Mouse (Mus musculus): ENCODE measurements around the gene Mamdc2.

The Mamdc2 gene

DNA sequence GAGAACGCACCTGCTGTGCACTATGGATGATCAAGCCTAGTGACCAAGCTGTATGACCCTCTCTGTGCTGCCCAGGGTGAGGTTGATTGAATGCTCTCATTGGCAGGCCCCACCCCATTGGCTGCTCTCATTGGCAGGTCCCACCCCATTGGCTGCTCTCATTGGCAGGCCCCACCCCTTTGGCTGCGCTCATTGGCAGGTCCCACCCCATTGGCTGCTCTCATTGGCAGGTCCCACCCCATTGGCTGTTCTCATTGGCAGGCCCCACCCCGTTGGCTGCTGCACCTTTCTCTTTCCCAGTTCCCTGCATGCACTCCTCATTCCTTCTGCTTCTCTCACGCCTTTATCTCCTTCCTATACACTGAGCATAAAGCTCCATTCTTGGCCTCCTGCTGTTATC, 12.5 kb downstream of the Mamdc2 start:
- no peak for DNase-seq (ENCODE audit: low read depth, low spot score)

DNA sequence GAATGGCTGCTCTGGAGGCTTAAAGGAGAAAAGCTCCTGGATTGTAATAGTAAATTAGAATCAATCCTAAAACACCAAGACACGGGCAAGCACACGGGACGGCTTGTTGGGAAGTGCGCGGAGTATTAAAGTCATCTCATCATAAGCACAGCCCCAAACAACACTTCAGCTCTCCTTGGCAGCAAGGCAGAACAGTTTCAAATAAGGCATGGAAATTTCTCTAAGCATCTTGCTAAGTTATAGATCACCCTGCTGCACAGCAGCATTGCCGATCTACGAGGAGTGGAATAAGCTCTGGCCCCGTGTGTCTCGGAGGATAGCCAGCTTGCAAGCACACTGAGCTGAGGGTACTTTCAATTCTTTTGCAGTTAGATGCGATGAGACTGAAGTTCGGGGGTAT, 13.8 kb downstream of the Mamdc2 start:
- DNase-seq (ENCODE audit: low read depth, low spot score), result no peak

DNA sequence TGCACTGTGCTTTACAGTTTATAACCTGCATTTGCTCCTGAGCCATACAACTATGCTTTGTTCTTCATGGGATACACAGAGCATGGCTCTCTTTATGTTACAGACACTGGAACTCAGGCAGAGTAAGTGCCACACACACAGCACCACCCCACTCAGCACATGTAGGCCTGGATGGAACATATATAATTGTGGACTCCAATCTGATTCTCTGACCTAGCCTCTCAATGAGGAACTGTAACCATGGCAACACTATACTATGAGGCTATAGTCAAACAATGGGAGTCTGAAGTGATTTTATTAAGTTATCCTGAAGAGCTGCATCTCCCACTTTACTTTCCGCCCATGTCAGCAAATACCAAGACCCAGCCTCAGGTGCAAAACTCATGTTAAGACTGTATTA, 30.6 kb downstream of the Mamdc2 start:
- DNase-seq (ENCODE audit: low read depth, low spot score), result no peak

DNA sequence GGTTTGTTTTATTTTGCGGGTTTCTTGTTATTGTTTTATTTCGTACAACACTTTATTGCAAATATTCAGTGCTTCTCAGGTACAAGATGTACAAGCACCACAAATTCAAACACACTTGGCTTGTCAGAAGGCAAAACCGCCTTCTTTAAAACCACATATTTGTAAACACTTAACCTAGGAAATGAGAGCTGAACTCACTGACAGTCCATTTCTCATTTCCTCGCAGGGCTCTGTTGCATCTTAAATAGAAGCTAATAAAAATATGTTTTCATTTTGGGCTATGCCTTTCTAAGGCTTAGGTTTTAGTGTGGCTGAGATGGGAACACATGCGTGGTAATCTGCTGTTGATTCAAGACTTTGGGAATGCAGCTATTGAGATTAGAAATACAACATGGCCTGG, 37.4 kb downstream of the Mamdc2 start:
- no peak for DNase-seq (ENCODE audit: low read depth, low spot score)

DNA sequence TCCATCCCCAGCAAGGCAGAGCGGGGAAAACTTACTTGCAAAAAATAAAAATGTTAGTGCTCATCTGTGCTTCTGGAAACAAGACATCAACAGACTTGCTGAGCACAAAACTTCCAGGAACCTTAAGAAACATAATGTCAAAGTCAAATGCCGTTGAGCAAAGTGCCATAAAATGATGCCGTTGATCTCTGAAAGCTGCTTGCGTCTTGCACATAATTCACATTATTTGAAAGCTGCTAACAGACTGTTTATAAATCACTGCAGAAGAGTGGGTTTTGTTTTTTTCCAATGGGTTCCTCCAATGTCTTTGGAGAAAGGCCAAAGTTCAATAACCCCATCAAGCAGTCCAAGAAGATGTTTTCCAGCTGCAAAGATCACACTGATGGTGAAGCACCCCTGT, 37.9 kb downstream of the Mamdc2 start:
- DNase-seq (ENCODE audit: low read depth, low spot score), result no peak

DNA sequence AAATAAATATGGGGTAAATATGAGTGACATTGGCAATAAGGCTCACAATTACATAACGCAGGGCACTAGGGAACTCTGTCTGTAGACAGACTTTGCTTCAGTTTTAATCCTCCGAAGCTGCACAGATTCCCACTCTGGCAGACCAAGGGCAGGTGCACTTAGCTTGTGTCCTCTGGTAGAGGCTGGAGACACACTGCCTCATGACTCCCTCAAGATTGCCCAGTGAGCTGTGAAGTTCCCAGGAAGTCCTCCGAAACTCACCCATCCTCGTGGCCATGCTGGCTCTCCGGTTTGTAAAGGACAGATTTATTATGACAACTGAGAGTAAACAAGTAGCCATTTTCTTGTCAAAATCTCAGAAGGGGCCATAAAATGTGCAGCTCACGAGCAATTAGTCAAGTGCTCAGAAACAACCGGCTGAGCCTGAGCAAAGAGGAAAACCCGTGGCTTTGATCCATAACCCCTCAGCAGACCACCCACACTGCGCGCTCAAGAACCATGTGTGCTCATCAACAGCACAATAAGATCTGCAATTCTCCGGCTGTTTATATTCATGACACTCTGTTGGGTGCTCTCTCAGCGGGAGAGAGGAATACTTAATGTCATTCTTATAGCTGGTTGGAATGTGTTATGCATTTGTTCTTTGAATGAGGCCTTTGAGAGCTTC, 46.6 kb downstream of the Mamdc2 start:
- no peak for DNase-seq (ENCODE audit: low read depth, low spot score)

DNA sequence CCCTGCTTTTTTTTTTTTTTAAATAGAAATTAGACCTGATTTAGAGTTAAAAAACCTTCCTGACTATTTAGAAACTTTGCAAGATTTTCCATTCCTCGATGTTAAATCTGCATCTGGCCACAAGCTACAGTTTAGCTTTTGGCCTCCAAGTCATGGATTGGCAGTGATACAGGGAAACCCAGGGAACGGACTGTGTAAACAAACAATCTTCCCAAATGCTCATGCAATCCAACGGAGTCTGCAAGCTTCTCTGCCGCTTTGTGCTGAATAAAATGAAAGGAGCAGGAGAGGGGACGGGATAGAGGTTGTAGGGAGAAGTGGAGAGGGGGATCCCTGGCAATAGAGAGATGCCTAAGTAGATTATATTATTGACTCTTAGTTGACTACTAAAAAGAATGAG, 47.8 kb downstream of the Mamdc2 start:
- no peak for DNase-seq (ENCODE audit: low read depth, low spot score)

DNA sequence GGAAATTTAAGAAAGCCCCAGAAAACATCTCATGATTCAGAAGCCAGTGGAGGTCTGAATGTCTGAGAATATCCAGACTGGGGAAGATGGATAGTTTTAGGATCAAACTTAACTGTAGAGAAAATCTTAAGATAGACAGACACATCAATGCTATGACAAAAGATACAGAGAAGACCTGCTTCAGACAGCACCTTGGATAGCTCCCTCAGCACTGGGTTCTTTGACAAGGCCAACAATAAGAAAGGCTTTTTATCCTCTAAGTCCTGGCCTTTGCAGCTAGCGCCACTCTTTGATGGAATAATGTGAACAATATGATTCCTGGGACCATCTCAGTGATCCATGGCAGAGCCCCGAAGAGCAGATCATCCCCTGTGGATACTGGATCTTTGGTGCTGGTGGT, 52.3 kb downstream of the Mamdc2 start:
- DNase-seq (ENCODE audit: low read depth, low spot score), result no peak

DNA sequence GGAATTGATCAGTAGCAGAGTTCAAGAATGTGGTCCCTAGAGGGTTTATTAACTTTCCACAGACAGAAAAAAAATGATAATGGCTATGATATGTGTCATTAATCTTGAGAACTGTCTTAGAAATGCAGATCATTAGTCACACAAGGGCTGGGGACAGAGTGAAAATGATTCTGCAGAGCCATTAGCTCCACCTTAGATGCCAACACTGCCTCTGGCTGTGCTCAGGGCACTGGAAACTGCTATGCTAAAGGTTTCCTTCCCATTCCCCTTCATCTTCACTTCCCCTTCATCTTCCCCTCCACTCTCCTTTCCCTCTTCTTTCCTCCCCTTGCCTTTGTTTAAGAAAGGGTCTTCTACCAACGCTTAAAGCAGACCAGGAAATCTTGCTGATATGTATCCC, 53.6 kb downstream of the Mamdc2 start:
- no peak for DNase-seq (ENCODE audit: low read depth, low spot score)

DNA sequence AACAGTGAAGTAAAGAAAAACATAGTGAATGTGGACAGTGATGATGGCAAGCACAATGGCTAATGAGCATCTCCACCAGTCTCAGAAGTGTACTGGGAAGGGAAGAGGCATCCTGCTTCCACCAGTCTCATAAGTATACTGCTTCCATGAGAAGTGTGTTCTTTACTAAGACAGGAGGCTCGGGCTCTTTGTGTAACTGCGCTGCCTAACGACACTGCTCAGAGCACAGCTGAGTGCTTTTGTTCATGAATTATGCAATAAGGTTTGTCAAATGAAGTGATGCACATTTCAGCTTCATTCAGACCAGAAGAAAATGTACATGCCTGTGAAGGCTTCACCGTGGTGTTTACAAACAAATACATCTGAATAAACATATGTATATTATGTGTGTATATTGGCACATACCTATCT, 59.4 kb downstream of the Mamdc2 start:
- no peak for DNase-seq (ENCODE audit: low read depth, low spot score)

DNA sequence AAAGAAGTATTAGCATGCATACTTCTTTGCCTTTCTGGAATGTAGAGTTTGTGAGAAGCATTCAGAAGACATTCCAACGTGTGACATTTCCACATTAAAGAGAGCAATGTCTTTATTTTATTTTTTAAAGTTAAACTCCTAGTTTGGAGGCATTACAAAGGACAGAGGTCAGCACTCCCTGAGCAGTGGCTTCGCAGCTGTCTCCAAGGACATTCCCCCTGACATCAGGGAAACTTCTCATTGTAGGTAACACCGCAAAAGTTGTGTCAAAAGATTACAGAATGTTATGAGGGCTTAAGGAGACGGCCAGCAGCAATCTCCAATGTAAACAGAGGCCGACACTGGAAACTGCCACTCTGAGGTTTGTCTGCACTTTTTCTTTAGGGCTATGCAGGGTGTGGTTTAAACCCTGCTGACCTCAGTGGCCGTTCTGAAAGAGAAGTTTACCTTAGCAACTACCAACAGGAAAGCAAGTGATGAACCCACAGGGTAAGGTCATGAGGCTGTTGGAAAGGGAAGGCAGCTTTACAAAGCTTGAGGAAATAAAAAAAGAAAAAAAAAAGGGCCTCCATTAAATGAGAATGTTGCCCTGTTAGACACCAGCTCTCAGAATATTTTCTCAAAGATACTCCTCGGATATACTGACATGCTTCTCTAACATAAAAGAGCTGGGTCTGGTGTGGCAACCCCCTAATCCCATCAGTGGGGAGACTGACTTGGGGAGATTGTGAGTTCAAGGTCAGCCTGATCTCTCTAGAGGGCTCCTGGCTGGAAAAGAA, 60.0 kb downstream of the Mamdc2 start:
- DNase-seq (ENCODE audit: low read depth, low spot score), result no peak

DNA sequence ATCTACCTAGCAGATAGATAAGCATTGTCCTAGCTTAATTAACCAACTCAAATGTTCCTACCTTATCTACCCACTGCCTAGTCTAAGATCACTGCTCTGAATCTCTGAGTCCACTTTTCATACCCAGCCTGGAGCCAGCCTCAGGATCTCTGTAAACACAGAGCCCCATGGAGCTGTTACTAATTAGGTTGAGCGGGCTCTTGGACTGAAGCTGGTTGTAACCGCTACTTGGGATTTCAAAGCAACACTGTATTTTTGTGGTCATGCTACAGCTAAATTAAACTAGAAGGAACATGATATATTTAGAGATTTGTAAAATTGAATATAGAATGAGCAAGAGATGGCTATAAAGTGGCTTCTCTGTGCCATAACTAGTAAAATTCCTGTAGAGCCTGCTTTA, 65.8 kb downstream of the Mamdc2 start:
- DNase-seq (ENCODE audit: low read depth, low spot score), result no peak

DNA sequence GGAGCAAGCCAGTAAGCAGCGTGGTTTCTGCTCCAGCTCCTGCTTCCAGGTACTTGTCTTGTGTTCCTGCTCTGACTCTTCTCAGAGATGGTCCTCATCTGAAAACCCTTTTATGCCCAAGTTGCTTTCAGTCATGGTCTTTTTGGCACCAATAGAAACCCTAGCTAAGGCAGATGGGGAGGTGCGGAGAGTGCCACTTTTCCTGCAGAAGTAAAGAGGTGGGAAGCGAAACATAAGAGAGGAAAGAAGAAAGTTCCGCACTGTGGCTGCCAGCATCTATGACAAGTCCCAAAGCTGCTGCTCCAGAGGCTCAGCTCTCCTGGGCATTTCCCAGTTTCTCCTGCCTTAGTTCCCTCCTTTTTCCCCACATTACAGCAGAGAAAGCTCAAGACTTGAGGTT, 67.3 kb downstream of the Mamdc2 start:
- DNase-seq (ENCODE audit: low read depth, low spot score), result no peak

DNA sequence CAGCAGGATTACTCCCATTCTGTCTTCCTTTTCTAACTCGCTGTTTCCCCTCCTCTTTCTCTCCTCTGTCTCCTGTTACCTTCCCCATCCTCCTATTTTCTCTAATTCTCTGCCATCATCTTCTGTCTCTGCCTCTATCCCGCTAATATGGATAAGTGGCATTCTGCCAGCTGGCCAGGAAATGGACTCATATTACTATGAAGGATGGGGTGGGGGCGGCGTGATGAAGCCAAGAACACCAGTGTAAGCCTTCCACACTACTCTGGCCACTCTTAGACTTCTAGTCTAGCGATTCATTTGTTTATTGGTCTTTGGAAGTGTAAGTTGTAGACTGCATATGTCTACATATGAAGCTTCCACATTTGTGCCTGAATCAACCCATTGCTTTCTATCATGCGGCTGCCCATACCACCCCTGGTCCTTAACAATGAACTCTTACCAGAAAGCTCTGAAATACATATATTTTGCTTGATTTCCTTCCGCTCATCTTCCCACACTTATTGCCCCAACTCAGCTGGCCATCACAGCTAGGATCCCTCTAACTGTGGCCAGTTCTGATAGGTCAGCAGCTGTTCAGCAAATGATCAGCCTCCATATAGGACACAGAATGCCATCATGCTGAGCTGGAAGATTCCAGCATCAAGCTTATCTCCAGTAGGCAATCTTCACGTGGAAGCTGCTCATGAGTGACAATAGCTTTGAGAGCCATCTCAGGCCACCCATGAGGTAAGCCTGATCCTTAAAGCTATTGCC, 68.3 kb downstream of the Mamdc2 start:
- DNase-seq (ENCODE audit: low read depth, low spot score), result no peak

DNA sequence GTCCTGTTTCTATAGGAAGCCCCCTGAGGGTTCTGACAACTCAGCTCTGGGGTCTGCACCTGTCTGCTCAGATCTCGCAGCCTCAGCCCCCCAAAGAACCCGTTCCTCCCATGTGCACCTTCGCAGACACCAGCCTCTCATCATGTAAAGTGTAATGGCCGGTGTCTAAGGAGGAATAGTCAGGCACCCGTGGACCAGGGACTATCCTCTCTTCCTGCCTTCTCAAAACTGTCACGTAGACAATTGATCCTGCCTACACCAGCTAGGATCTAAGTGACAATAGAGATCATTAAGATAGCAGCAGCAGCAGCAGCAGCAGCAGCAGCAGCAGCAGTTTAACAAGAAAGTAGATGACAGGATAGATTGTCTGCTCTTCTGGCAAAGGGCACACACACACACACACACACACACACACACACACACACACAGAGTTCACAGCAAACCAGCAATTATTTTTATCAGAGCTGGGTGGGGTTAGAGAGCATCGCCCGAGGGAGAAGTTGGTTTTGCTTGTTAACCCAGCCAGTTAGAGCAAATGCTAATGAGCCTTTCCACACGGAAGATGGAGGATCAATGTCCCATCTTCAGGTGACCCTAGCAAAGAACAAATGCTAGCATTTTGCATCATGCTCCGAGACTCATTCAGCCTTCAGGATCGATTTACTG, 71.6 kb downstream of the Mamdc2 start:
- no peak for DNase-seq (ENCODE audit: low read depth, low spot score)

DNA sequence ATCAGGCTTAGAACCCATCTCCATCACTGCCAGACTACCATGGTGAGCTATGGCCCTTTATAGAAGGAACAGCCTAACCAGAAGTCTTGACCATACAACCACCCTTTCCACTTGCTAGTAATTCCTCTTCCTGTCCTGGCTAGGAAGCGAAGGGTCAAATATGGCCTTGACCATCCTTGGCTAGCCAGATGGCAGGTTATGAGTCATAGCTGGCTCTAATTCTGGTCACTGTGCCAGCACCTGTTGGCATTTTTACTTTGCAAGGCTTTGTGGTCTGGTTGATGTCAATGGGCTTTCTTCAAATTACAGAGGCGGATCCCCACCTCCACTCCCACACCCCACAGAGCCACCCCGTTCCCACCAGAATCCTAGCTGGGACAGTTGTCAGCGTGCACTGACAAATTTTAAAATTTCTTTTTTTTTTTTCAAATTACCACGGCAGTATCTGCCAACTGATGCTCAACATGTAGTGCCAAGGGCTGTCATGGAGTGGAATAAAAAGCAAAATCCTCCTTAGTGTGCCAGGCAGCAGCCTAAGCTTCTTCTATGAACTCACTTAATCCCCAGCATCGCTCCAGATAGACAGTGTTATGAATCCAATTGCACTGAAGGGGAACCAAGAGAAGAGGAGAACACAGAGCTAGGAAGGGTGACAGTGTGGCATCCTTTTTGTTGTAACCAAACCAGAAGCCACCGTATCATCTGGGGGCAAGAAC, 73.1 kb downstream of the Mamdc2 start:
- DNase-seq (ENCODE audit: low read depth, low spot score), result no peak

DNA sequence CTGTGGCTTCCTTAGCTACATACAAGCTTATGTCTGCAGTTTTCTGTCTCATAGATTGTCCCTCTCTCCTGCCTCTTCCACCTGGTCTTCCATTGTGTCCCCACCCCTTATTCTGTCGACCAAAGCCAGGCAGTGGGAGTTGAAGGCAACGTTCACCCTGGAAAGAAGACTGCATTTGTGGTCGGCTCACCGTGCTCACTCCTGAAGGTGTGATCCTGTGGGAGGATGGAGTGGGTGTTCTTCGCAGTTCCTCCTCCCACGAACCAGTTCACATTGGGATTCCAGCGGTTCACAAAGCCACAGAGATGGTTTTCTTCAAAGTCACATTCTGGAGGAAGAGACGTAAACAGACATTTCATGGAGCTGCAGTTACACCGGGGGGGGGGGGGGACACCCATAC, 74.5 kb downstream of the Mamdc2 start:
- no peak for DNase-seq (ENCODE audit: low read depth, low spot score)

DNA sequence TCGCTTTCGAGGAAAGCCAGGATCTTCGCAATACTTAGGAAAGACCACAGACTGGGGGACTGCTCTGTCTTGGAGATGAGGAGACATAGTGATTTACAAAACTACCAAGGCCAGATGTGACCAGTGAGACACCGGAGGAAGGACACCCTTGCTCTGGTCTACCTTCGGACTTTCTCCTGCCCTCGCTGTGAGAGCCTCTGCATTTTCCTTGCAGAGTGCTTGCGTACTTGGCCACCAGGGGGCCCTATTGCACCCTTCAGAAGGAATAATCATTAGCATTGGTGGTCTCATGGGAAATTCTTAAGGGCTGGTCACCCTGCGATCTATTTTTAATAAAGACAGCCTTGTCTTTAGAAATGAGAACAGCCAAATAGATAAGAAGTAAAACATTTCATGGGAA, 75.0 kb downstream of the Mamdc2 start:
- peak; percentile 24 for DNase-seq (ENCODE audit: low read depth, low spot score)

DNA sequence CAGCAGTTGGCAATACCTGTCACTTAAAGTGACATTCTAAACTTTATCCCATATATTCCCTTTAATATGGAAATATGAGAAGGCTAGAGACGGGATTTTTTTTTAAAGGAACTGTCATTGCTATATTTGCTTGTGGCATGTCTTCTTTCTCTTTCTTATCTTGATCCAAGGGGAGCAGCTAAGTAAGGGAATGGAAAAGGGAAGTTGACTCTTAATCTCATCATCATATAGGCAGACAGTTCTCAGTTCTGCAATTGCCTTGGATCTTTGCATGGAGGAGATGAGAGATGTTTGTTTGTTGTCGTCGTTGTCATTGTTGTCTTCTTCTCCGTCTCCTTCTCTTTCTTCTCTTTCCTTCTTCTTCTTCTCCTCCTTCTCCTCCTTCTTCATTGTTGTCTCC, 79.0 kb downstream of the Mamdc2 start:
- no peak for DNase-seq (ENCODE audit: low read depth, low spot score)

DNA sequence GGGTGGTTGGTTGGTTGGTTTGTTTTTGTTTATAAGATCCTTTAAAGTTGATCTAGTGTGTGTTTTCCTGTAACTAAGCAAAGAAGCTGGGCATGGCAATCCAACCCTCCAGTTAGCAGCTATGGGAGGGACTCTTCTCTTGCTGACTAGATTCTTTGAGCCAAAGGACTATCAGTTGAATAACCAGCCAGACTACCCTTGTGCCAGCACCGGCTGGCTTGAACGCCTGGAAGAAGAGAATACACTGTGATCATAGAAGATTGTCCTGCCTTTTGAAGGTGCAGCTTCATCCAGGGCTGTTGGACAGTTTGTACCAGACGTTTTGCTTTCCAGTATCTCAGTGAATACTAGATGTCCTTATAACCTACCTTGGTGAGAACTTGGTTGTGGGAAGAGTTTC, 86.2 kb downstream of the Mamdc2 start:
- DNase-seq (ENCODE audit: low read depth, low spot score), result no peak

DNA sequence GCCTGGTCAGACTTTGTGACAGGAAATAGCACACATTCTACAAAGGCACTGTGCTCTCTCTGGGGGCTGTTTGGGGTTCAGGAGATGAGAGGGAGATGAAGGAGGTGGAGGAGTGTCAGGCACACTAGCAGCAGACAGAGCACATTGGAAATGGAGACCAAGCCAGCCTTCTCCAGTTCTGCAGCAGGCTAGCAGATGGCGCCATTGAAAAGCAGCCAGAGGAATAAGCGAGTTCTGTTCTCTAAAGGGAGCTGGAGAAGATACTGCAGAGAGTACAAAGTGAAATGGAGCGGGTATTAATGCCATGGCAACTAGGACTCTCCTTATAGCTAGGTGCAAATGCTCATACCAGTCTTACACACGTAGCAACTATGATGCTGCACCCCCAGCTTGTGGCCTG, 87.1 kb downstream of the Mamdc2 start:
- no peak for DNase-seq (ENCODE audit: low read depth, low spot score)

DNA sequence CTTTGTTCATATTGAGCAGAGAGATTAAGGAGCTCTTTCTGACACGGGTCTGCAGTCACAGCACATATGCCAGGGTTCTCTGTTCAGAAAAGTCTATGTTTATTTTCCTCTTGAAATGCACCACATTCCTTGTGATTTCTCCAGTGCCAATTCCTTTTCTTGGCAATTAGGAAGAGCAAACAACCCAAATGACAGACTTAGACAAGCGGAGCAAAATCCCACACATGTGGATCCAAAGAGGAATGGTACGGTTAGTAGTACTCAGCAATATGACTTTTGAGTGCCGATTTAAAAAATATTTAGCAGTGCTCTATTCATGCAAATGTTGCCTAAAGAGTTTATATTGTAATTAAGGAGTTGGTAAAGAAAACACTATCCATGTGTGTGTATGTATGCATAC, 87.7 kb downstream of the Mamdc2 start:
- DNase-seq (ENCODE audit: low read depth, low spot score), result no peak

Data from WW6 (cell line).